Mouse (Mus musculus) heart, embryonic 10.5 days (tissue): ENCODE data around the gene Pdgfc. TPM values are rescaled to one million over a fixed set of nuclear protein-coding genes. Genes with fewer than 3 reads are reported as not detected.

Experiments
- DNase-seq: peaks from one replicate; pipeline ENCODE4 v3.0.0-alpha.2; 2017; ENCODE audit warnings: low spot score
- H3K27ac ChIP-seq: fragments of 300-500 bp; sonication (generic); 2 replicates; pipeline ENCODE4 v1.5.1; 2016; ENCODE audit warnings: mild to moderate bottlenecking
- H3K27me3 ChIP-seq: fragments of 300-500 bp; sonication (generic); 2 replicates; pipeline ENCODE4 v1.6.1; 2016; ENCODE audit warnings: mild to moderate bottlenecking; ENCODE audit not compliant: poor library complexity, insufficient read depth, severe bottlenecking
- H3K36me3 ChIP-seq: fragments of 300-500 bp; sonication (generic); 2 replicates; pipeline ENCODE4 v1.6.1; 2016; ENCODE audit warnings: mild to moderate bottlenecking, moderate library complexity
- H3K4me1 ChIP-seq: fragments of 300-500 bp; sonication (generic); 2 replicates; pipeline ENCODE4 v1.6.1; 2016; ENCODE audit warnings: mild to moderate bottlenecking
- H3K4me3 ChIP-seq: fragments of 300-500 bp; sonication (generic); 2 replicates; pipeline ENCODE4 v1.5.1; 2016; ENCODE audit warnings: mild to moderate bottlenecking, moderate library complexity
- H3K9me3 ChIP-seq: fragments of 300-500 bp; sonication (generic); 2 replicates; pipeline ENCODE4 v1.6.1; 2016; ENCODE audit warnings: mild to moderate bottlenecking, moderate library complexity
- WGBS: fragments of 180-500 bp; shearing (Covaris S2); methylation state at CpG from one replicate; pipeline ENCODE4 v1.1.7; 2016; 5-methylcytosine and 5-hydroxymethylcytosine counted together
- polyA plus RNA-seq: library from polyadenylated mRNA; unstranded; fragments of >200 nt; fragmentation: Nextera tagmentation; extraction: Ambion mirVana; gene quantifications from 2 replicates; pipeline ENCODE4 v1.2.1, GENCODE M21; 2016

The Pdgfc gene
- polyA plus RNA-seq, 1 experiment from 2014 or later: 25.7 TPM

- Histone ChIP-seq H3K27ac (no peak overlapping the region), H3K4me1 (0 out of 2 replicates have a peak, but pooled peaks cover 4% of the 10 kb centered on the region), H3K27me3 (no peaks in the 10 kb centered on the region), H3K4me3 (no peak overlapping the region), H3K36me3 (no peaks in the 10 kb centered on the region), H3K9me3 (no peaks in the 10 kb centered on the region)
- 74% methylated on average over 2 of the region's 2 CpGs for WGBS
- no peak for DNase-seq
Observed at GRCm38 (mm10) chr3:81030311-81030710, 5.9 kb upstream of the Pdgfc start.

- WGBS: 83% methylated on average over 4 of the region's 4 CpGs
Observed at GRCm38 (mm10) chr3:81032014-81032413, 4.2 kb upstream of the Pdgfc start.

GRCm38 (mm10) chr3:81034336-81035102 lies 1.7 kb upstream of the Pdgfc start:
- Histone ChIP-seq H3K27me3 (no peaks in the 10 kb centered on the region), H3K4me1 (peaks cover 10% of the 10 kb centered on the region; the same call in 1 of the 2 replicates), H3K4me3 (no peak overlapping the region), H3K36me3 (no peaks in the 10 kb centered on the region), H3K27ac (no peak overlapping the region), H3K9me3 (no peaks in the 10 kb centered on the region)
- DNase-seq: no peak
- 72% methylated on average over 6 of the region's 6 CpGs for WGBS

More at GRCm38 (mm10) chr3:81032014-81032413, 4.2 kb upstream of the Pdgfc start:
- Histone ChIP-seq H3K27ac (no peak overlapping the region), H3K4me3 (no peak overlapping the region), H3K4me1 (0 out of 2 replicates have a peak, but pooled peaks cover 10% of the 10 kb centered on the region), H3K9me3 (no peaks in the 10 kb centered on the region), H3K36me3 (no peaks in the 10 kb centered on the region), H3K27me3 (no peaks in the 10 kb centered on the region)
- DNase-seq: no peak

- under 1% methylated on average over 55 of the region's 68 CpGs for WGBS
- Histone ChIP-seq H3K36me3 (no peaks in the 10 kb centered on the region), H3K27ac (peak overlapping the region; percentile 93), H3K4me3 (peak overlapping the region; percentile 88), H3K4me1 (peaks cover 10% of the 10 kb centered on the region; the same call in 1 of the 2 replicates), H3K9me3 (no peaks in the 10 kb centered on the region), H3K27me3 (no peaks in the 10 kb centered on the region)
- peak; percentile 88 for DNase-seq
Observed at GRCm38 (mm10) chr3:81036554-81037311, 517 bp downstream of the Pdgfc start.

- Histone ChIP-seq H3K27me3 (no peaks in the 10 kb centered on the region), H3K9me3 (no peaks in the 10 kb centered on the region), H3K4me1 (peaks cover 10% of the 10 kb centered on the region; the same call in 1 of the 2 replicates), H3K4me3 (peak overlapping the region; percentile 88), H3K36me3 (no peaks in the 10 kb centered on the region), H3K27ac (peak overlapping the region; percentile 93)
- WGBS: under 1% methylated on average over 34 of the region's 34 CpGs
- DNase-seq: no peak
Observed at GRCm38 (mm10) chr3:81037312-81037859, 1.2 kb downstream of the Pdgfc start.

GRCm38 (mm10) chr3:81039131-81039653 lies 3.0 kb downstream of the Pdgfc start:
- H3K9me3 ChIP-seq: no peaks in the 10 kb centered on the region
- no peak for DNase-seq
- H3K4me1 ChIP-seq: peaks cover 6% of the 10 kb centered on the region; the same call in 1 of the 2 replicates
- no peaks in the 10 kb centered on the region for H3K27me3 ChIP-seq
- H3K36me3 ChIP-seq: no peaks in the 10 kb centered on the region
- no peak overlapping the region for H3K27ac ChIP-seq
- peak overlapping the region; percentile 20 for H3K4me3 ChIP-seq
- 37% methylated on average over 2 of the region's 2 CpGs for WGBS

GRCm38 (mm10) chr3:81044653-81045343 lies 8.6 kb downstream of the Pdgfc start:
- Histone ChIP-seq H3K4me1 (peaks cover 11% of the 10 kb centered on the region; the same call in 1 of the 2 replicates), H3K4me3 (no peak overlapping the region), H3K27ac (no peak overlapping the region), H3K27me3 (no peaks in the 10 kb centered on the region), H3K9me3 (no peaks in the 10 kb centered on the region), H3K36me3 (no peaks in the 10 kb centered on the region)
- DNase-seq: no peak
- 66% methylated on average over 2 of the region's 2 CpGs for WGBS

GRCm38 (mm10) chr3:81045344-81046050 lies 9.3 kb downstream of the Pdgfc start:
- H3K9me3 ChIP-seq: no peaks in the 10 kb centered on the region
- H3K27me3 ChIP-seq: no peaks in the 10 kb centered on the region
- 72% methylated on average over 5 of the region's 5 CpGs for WGBS
- H3K4me3 ChIP-seq: no peak overlapping the region
- no peak overlapping the region for H3K27ac ChIP-seq
- peaks cover 11% of the 10 kb centered on the region; the same call in 1 of the 2 replicates for H3K4me1 ChIP-seq
- no peaks in the 10 kb centered on the region for H3K36me3 ChIP-seq
- DNase-seq: no peak

- no peaks in the 10 kb centered on the region for H3K36me3 ChIP-seq
- no peak overlapping the region for H3K27ac ChIP-seq
- peaks cover 11% of the 10 kb centered on the region; the same call in 1 of the 2 replicates for H3K4me1 ChIP-seq
- WGBS: 65% methylated on average over 10 of the region's 10 CpGs
- no peak overlapping the region for H3K4me3 ChIP-seq
- H3K27me3 ChIP-seq: no peaks in the 10 kb centered on the region
- H3K9me3 ChIP-seq: no peaks in the 10 kb centered on the region
- no peak for DNase-seq
Observed at GRCm38 (mm10) chr3:81046652-81047607, 10.7 kb downstream of the Pdgfc start.

- no peak overlapping the region for H3K4me3 ChIP-seq
- no peak overlapping the region for H3K27ac ChIP-seq
- no peaks in the 10 kb centered on the region for H3K27me3 ChIP-seq
- no peak for DNase-seq
- no peaks in the 10 kb centered on the region; the same call in 1 of the 2 replicates for H3K4me1 ChIP-seq
- no peaks in the 10 kb centered on the region for H3K9me3 ChIP-seq
- no peaks in the 10 kb centered on the region for H3K36me3 ChIP-seq
Observed at GRCm38 (mm10) chr3:81051522-81051921, 15.3 kb downstream of the Pdgfc start.

- Histone ChIP-seq H3K9me3 (no peaks in the 10 kb centered on the region), H3K27me3 (no peaks in the 10 kb centered on the region), H3K4me3 (no peak overlapping the region), H3K27ac (no peak overlapping the region), H3K4me1 (no peaks in the 10 kb centered on the region), H3K36me3 (no peaks in the 10 kb centered on the region)
- no peak for DNase-seq
- 90% methylated on average over 6 of the region's 6 CpGs for WGBS
Observed at GRCm38 (mm10) chr3:81052422-81052821, 16.2 kb downstream of the Pdgfc start.
